Mouse (Mus musculus) T-cell, adult 66 days (primary cell): ENCODE data around the gene S100a8. TPM values are rescaled to one million over a fixed set of nuclear protein-coding genes. Genes with fewer than 3 reads are reported as not detected.

Experiments
- total RNA-seq, 2 experiments: library from RNA; stranded (reverse); gene quantifications; 3 replicates in 1 of 2; 4 replicates in 1 of 2; pipeline ENCODE4 v1.2.4; 2023

The S100a8 gene
- total RNA-seq: 10 to 100 TPM in 1 of 2 experiments, 1 to 10 TPM in 1; 8.0 to 10.6 TPM

GRCm38 (mm10) chr3:90668846-90669245 is at the start of gene S100a8:
TSS of gene S100a8 (plus strand) at chr3:90668978.

GRCm38 (mm10) chr3:90653717-90654116 is 15.1 kb upstream of the S100a8 start, which contains the start of gene S100a7a:
TSS of gene S100a7a (plus strand) at chr3:90654017.

DNA sequence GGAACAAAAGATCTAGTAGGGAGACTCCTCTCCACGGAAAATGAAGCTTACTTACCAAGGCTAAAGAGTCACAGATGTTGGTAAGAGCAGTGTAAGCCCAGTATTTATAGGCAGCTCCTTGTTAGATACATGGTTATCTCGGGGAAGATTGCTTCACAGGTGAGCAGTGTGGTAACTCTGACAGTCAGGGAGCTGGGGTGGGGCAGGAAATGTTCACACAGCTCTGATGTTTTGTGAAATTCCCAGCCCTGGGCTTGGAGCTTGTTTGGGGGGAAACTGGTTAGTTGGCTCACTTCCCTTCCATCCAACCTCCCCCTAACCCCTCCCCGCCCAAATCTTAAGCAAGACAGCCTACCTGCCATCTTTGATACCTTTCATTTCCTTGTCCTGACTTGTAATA is 26.8 kb downstream of the S100a8 start, which contains the start of gene S100a9:
Gene S100a9 (minus strand): TSS at position 109 of the 400 bp plus-strand sequence.

Other genes starting within 250 kb of the S100a8 start
- 10 to 100 TPM; 57.3 to 67.2 TPM for gene Ints3, start 235.4 kb upstream of the S100a8 start, total RNA-seq
- not detected for gene Npr1, start 203.1 kb upstream of the S100a8 start, total RNA-seq
- 10 to 100 TPM; 89.4 to 92.6 TPM for gene Ilf2, start 192.9 kb upstream of the S100a8 start, total RNA-seq
- 10 to 100 TPM; 36.9 to 38.9 TPM for gene Snapin, start 177.9 kb upstream of the S100a8 start, total RNA-seq
- 100 to 1,000 TPM; 183 to 188 TPM for gene Chtop, start 159.5 kb upstream of the S100a8 start, total RNA-seq
- gene S100a1, start 154.6 kb upstream of the S100a8 start, total RNA-seq: 1 to 10 TPM in 1 of 2 experiments, not detected in 1; 1.5 TPM
- 10 to 100 TPM; 38.2 to 40.3 TPM for gene S100a13, start 154.5 kb upstream of the S100a8 start, total RNA-seq
- gene S100a14, start 142.1 kb upstream of the S100a8 start, total RNA-seq: 1 to 10 TPM; 1.3 to 3.4 TPM
- gene S100a16, start 131.7 kb upstream of the S100a8 start, total RNA-seq: not detected
- gene S100a3, start 108.4 kb upstream of the S100a8 start, total RNA-seq: 1 to 10 TPM in 1 of 2 experiments, not detected in 1; 1.1 TPM
- gene S100a2, start 78.7 kb upstream of the S100a8 start, total RNA-seq: not detected
- not detected for gene Gm42674, start 67.1 kb upstream of the S100a8 start, total RNA-seq
- gene S100a4, start 65.2 kb upstream of the S100a8 start, total RNA-seq: 10 to 100 TPM; 34.0 to 64.5 TPM
- not detected for gene S100a5, start 60.5 kb upstream of the S100a8 start, total RNA-seq
- gene S100a6, start 56.1 kb upstream of the S100a8 start, total RNA-seq: 10 to 100 TPM; 23.8 to 39.8 TPM
- gene S100a7a, start 15.0 kb upstream of the S100a8 start, total RNA-seq: not detected
- 10 to 100 TPM in 1 of 2 experiments, 1 to 10 TPM in 1; 8.2 to 12.7 TPM for gene S100a9, start 26.7 kb downstream of the S100a8 start, total RNA-seq
- not detected for gene Pglyrp4, start 57.9 kb downstream of the S100a8 start, total RNA-seq
- not detected for gene Gm5849, start 108.9 kb downstream of the S100a8 start, total RNA-seq